Mouse (Mus musculus): ENCODE results near the gene Prss42. TPM values are rescaled to one million over a fixed set of nuclear protein-coding genes. Genes with fewer than 3 reads are reported as not detected.

The Prss42 gene
- total and polyA plus RNA-seq, 2 experiments from 2014 or later = not detected

DNA sequence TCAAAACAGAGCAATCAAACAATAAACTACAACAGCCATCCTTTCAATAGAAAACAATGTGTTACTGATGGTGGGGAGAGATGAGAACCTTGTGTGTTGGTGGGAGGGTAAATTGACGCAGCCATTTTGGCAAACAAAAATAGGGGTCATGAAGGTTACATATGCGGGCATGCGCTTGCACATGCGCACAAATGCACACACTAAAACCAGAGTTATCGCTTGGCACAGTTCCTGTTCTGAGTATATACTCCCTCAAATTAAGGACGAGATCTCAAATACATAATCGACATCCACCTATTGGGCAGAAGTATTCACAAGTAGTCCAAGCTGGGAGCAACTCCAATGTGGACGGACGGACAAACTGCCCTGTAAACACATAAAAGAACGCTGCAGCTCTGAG is 25.6 kb upstream of the Prss42 start:
- H3K4me2 ChIP-seq (ENCODE audit: low read depth, low read length, poor library complexity, severe bottlenecking) = no peak overlapping the region
- no peak for TF ChIP-seq CTCF (IDR thresholded peaks at IDR 0.05)
- 96% methylated on average over 10 of the region's 10 CpGs for WGBS
- H3K4me3 ChIP-seq (ENCODE audit: low read depth, low read length) = no peak overlapping the region
- no peak overlapping the region for H3K9ac ChIP-seq (replicated peaks; ENCODE audit: low read length, poor library complexity, severe bottlenecking)
- no peak overlapping the region for H3K27ac ChIP-seq (ENCODE audit: low read depth, low read length)
- H3K36me3 ChIP-seq (ENCODE audit: insufficient read depth, low read length) = no peaks in the 10 kb centered on the region
- no peaks in the 10 kb centered on the region for H3K9me3 ChIP-seq (ENCODE audit: low read length)
- H3K27me3 ChIP-seq (ENCODE audit: insufficient read depth, low read length) = no peaks in the 10 kb centered on the region
- ATAC-seq (ENCODE audit: low FRiP score) = no peak
- no peaks in the 10 kb centered on the region for H3K4me1 ChIP-seq (ENCODE audit: insufficient read depth, low read length)
- DNase-seq (ENCODE audit: low spot score) = no peak

DNA sequence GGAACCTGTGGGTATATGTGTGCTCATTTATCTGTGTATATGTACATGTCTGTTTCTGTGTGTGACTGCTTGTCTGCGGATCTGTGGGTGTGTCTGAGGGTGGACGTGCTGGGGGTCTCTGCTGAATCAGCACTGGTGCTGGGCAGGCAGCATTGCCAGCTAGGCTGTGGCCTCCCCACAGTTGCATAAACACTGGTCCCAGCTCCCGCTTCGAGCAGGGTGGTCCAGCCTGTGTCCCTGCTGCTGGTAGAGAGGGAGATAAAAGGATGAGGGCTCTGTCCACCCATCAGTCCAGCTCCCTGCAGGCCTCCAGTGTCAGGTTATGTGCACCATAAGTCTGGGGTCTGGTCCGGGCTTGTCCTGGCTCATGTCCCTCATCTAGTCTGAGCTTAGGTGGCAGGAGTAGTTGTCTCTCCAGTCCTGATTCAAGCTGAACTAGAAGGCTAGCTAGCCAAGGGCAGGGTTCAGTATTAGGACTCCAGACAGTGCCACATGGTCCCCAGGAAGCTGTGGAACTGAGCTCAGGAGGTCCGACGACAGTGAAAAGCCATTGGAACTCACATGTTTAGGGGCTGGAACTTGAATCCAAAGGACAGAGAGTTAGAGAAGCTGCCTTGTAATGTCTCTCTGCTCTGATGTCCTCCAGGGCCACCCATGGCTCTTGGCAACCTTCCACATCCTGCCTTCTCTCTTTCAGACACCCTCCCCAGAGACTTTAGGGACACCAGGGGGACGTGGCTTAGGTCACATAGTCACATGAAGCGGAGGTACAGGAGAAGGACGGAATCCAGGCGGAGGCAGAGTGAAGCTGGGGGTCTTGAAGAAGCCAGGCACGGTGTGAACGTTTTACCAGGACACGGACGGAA is 23.3 kb upstream of the Prss42 start:
- H3K4me1 ChIP-seq (ENCODE audit: insufficient read depth, low read length) = 0 out of 2 replicates have a peak, but pooled peaks cover 2% of the 10 kb centered on the region
- no peak overlapping the region for H3K4me3 ChIP-seq (ENCODE audit: low read depth, low read length)
- no peak overlapping the region for H3K9ac ChIP-seq (replicated peaks; ENCODE audit: low read length, poor library complexity, severe bottlenecking)
- no peaks in the 10 kb centered on the region for H3K27me3 ChIP-seq (ENCODE audit: insufficient read depth, low read length)
- DNase-seq (ENCODE audit: low spot score) (no peak), ATAC-seq (ENCODE audit: low FRiP score) (no peak)
- no peak overlapping the region for H3K4me2 ChIP-seq (ENCODE audit: low read depth, low read length, poor library complexity, severe bottlenecking)
- no peaks in the 10 kb centered on the region for H3K36me3 ChIP-seq (ENCODE audit: insufficient read depth, low read length)
- WGBS = 80% methylated on average over 15 of the region's 15 CpGs
- TF ChIP-seq CTCF (IDR thresholded peaks at IDR 0.05) = no peak
- no peak overlapping the region for H3K27ac ChIP-seq (ENCODE audit: low read depth, low read length)
- no peaks in the 10 kb centered on the region for H3K9me3 ChIP-seq (ENCODE audit: low read length)

DNA sequence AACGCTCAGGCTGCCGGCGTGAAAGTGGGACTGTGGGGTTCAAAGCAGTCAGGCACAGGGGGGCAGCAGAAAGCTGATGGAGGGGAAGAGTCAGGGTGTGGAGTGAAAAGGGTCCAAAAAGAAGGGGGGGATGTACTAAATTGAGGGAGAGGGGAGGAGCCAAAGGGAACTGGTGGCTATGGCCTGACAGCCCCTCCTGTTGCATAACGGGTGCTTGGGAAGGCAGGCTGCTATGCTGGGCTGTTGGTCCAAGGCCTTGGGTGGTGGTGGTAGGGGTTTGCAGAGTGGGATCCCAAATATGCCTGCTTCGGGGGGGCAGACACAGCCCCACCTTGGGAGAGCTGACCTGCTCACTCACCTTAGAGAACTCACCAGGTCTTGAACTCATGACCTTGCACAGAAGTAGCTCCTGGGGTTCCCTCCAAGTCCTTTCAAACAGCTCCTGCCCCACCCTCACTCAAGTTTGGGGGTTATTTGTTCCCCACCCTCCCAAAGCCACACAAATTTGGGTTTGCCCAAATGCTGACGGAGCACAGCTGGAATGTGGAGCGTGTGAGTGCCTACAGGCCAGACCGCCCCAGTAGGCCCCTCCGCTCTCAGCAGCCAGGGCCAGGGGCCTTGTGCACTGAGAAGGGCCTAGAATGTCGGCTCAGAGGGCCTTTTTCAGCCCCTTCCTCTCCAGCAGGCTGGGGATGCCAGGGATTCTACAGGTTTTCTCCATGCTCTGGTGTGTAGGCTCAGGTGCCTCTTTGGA is 22.5 kb upstream of the Prss42 start:
- H3K27ac ChIP-seq (ENCODE audit: low read depth, low read length) = no peak overlapping the region
- H3K4me2 ChIP-seq (ENCODE audit: low read depth, low read length, poor library complexity, severe bottlenecking) = no peak overlapping the region
- no peak for TF ChIP-seq CTCF (IDR thresholded peaks at IDR 0.05)
- no peaks in the 10 kb centered on the region for H3K9me3 ChIP-seq (ENCODE audit: low read length)
- DNase-seq (ENCODE audit: low spot score) (no peak), ATAC-seq (ENCODE audit: low FRiP score) (no peak)
- no peak overlapping the region for H3K4me3 ChIP-seq (ENCODE audit: low read depth, low read length)
- 81% methylated on average over 10 of the region's 10 CpGs for WGBS
- H3K4me1 ChIP-seq (ENCODE audit: insufficient read depth, low read length) = 0 out of 2 replicates have a peak, but pooled peaks cover 2% of the 10 kb centered on the region
- H3K27me3 ChIP-seq (ENCODE audit: insufficient read depth, low read length) = no peaks in the 10 kb centered on the region
- no peaks in the 10 kb centered on the region for H3K36me3 ChIP-seq (ENCODE audit: insufficient read depth, low read length)
- H3K9ac ChIP-seq (replicated peaks; ENCODE audit: low read length, poor library complexity, severe bottlenecking) = no peak overlapping the region

DNA sequence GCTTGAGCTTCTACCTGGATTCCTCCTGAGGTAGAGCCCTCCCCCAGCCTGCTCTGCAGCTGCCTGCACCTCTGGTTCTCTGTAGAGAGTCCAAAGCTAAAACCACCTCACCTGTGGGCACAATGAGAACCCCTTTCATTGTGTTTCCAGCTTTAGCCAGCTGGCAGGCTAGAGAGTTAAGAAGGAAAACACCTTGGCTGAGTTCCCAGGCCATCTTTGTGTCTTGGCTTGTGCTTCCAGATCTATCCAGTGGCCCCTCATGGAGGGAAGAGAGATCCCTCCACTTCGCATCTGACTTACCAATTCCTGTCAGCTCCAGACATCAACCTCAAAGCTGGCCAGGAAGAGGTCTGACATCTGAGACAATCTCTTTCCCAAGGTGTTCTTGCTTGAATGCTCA is 19.9 kb upstream of the Prss42 start:
- Histone ChIP-seq H3K27ac (ENCODE audit: low read depth, low read length) (no peak overlapping the region), H3K4me3 (ENCODE audit: low read depth, low read length) (no peak overlapping the region), H3K4me1 (ENCODE audit: insufficient read depth, low read length) (0 out of 2 replicates have a peak, but pooled peaks cover 2% of the 10 kb centered on the region), H3K36me3 (ENCODE audit: insufficient read depth, low read length) (no peaks in the 10 kb centered on the region), H3K9ac (replicated peaks; ENCODE audit: low read length, poor library complexity, severe bottlenecking) (no peak overlapping the region), H3K9me3 (ENCODE audit: low read length) (no peaks in the 10 kb centered on the region), H3K27me3 (ENCODE audit: insufficient read depth, low read length) (no peaks in the 10 kb centered on the region), H3K4me2 (ENCODE audit: low read depth, low read length, poor library complexity, severe bottlenecking) (no peak overlapping the region)
- 88% methylated on average over 1 of the region's 1 CpGs for WGBS
- DNase-seq (ENCODE audit: low spot score) (peak; percentile 35), ATAC-seq (ENCODE audit: low FRiP score) (no peak)
- no peak for TF ChIP-seq CTCF (IDR thresholded peaks at IDR 0.05)

DNA sequence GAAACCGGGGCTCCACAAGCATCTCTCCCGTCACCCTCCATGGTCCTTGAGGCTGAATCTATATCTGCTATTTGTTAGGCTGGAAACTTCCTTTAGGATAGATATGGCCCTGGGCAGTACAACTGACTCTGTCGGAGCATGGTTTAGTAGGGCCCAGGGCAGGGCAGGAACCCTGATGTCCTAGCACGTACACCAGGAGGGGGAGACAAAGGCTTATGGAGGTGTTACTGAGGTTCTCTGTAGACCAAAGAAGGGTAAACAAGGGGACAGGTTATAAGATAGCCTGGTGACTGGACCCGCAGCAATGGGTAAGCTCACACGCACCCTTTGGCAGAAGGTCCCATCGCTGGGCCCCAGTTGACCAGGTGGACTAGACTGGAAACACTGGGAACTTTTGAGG is 19.4 kb upstream of the Prss42 start:
- DNase-seq (ENCODE audit: low spot score) = no peak
- 0 out of 2 replicates have a peak, but pooled peaks have one; percentile 7 for TF ChIP-seq CTCF (IDR thresholded peaks at IDR 0.05)
- Histone ChIP-seq H3K36me3 (ENCODE audit: insufficient read depth, low read length) (no peaks in the 10 kb centered on the region), H3K27ac (ENCODE audit: low read depth, low read length) (no peak overlapping the region), H3K9ac (replicated peaks; ENCODE audit: low read length, poor library complexity, severe bottlenecking) (no peak overlapping the region), H3K4me2 (ENCODE audit: low read depth, low read length, poor library complexity, severe bottlenecking) (no peak overlapping the region), H3K4me3 (ENCODE audit: low read depth, low read length) (no peak overlapping the region), H3K27me3 (ENCODE audit: insufficient read depth, low read length) (no peaks in the 10 kb centered on the region), H3K9me3 (ENCODE audit: low read length) (no peaks in the 10 kb centered on the region), H3K4me1 (ENCODE audit: insufficient read depth, low read length) (0 out of 2 replicates have a peak, but pooled peaks cover 2% of the 10 kb centered on the region)
- ATAC-seq (ENCODE audit: low FRiP score) = no peak
- WGBS = 87% methylated on average over 7 of the region's 7 CpGs

Measured in midbrain, postnatal 0 days (tissue).